Mouse (Mus musculus): ENCODE data around the gene Mrpl27. TPM values are rescaled to one million over a fixed set of nuclear protein-coding genes. Genes with fewer than 3 reads are reported as not detected.
"Not testable (repeated sequence)": the region's sequence is repeated elsewhere in the genome, so short reads cannot be mapped to it uniquely, and the experiment has no call there.

Mrpl27 gene
- polyA plus RNA-seq, 1 experiment from 2014 or later, result 134 TPM

DNA sequence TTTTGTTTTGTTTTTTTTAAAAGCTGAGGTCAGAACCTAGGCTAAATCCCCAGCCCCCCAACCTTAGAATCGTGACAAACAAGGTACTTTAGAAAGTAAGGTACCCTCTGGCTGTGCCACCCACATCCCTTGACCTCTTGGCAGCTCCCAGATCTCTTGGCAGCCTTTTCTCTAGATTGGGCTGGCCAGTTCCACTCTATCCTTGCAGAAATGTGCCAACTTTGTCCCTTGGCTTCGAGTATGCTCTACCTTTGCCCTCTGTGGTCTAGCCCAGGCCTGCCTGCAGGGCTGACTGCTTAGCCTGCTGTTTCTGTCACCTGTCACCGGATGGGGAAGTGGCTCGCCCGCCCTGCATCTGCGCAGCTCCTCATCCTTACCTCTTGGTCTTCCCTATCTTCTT lies 11.7 kb downstream of the Mrpl27 start:
- DNase-seq (ENCODE audit: low spot score), result no peak

- no peak for DNase-seq (ENCODE audit: low spot score)
These were observed 21.4 kb downstream of the Mrpl27 start for GRCm38 (mm10) chr11:94674984-94675383.

- no peak for DNase-seq (ENCODE audit: low spot score)
These were observed 21.9 kb downstream of the Mrpl27 start for GRCm38 (mm10) chr11:94675446-94675845.

DNA sequence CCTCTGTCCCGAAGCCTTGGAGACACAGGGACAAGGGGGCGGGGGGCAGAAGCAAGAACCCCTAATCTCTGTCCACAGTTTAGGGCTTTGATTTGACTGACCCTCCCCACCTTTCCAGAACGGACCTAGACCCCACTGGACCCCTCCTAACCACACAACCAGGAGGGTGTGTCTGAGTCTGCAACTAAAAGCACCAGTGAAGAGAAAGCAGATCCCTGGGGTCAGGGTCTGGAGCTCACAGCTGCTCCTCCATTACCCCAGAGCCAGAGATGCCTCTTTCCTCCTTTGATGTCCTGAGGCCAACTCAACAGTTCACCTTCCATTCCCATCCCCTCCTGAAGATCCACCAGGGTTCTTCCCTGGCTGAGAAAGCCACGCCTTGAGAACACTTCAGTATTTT lies 22.7 kb downstream of the Mrpl27 start:
- DNase-seq (ENCODE audit: low spot score), result no peak

GRCm38 (mm10) chr11:94676754-94677606 lies 23.4 kb downstream of the Mrpl27 start, which contains the start of gene Xylt2:
Gene Xylt2 (minus strand): TSS chr11:94677515.
- peak; percentile 95 for DNase-seq (ENCODE audit: low spot score)

GRCm38 (mm10) chr11:94677607-94678145 lies 24.1 kb downstream of the Mrpl27 start:
- DNase-seq (ENCODE audit: low spot score), result no peak

- DNase-seq (ENCODE audit: low spot score), result no peak
These were observed 27.1 kb downstream of the Mrpl27 start for GRCm38 (mm10) chr11:94680639-94681038.

- DNase-seq (ENCODE audit: low spot score), result no peak
These were observed 28.1 kb downstream of the Mrpl27 start for GRCm38 (mm10) chr11:94681640-94682039.

DNA sequence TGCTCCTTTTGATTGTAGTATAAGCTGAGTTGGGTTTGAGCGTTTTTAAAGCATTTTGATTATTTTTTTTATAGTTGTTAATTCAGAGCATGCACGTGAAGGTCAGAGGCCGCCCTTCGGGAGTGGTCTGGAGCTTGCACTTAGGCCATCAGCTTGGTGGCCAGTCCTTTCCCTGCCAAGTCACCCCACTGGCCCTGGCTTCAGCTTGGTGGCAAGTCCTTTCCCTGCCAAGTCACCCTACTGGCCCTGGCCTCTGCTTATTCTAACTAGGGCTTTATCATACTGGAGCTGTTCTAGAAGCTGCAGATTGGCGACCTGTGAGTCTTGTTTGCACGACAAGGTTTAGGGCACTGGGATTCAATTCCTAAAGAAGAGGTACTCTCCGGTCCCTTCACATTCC lies 28.9 kb downstream of the Mrpl27 start:
- DNase-seq (ENCODE audit: low spot score), result no peak

DNA sequence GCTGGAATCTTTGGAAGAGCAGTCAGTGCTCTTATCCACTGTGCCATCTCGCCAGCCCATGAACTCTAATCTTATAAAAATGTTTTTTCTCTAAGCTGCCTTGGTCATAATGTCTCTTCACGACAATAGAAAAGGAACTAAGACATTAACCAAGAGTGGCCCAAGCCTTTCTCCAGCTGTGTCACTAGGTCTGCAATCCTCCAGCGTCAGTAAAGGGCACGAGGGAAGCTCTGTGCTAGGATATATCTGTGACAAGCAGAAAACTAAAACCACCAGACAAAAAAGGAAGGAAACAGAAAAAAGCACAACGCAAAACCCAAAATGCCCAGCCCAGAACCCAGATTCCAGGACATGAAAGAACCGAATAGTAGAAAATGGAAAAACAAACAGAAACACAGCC lies 33.6 kb downstream of the Mrpl27 start:
- no peak for DNase-seq (ENCODE audit: low spot score)

DNA sequence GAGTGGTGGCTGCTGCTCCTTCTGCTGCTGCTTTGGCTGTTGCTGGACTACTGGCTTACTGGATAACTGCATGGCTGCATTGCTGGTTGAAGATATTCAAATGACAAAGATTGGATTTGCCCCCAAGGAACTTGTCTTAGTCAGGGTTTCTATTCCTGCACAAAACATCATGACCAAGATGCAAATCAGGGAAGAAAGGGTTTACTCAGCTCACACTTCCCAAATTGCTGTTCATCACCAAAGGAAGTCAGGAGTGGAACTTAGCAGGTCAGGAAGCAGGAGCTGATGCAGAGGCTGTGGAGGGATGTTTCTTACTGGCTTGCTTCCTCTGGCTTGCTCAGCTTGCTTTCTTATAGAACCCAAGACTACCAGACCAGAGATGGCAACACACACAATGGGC lies 38.9 kb downstream of the Mrpl27 start:
- DNase-seq (ENCODE audit: low spot score), result not testable (repeated sequence)

DNA sequence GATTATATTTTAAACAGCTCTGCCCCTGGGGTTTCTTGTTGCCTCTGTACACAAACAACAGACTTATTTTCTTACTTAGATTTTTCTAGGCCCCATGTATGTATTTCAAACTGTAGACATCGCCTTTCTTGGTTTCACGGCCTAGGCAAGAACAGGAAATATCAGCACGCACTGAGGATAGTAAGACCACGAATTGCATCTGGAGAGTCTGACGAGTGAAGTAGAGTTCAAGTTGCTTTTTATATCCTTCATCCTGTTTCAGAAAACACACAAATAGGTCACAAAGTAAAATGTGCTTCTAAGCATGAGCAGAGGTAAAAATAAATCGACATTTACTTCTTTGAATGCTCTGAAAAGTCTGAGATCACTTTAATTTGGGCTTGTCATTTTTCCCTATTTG lies 41.9 kb downstream of the Mrpl27 start:
- peak; percentile 64 for DNase-seq (ENCODE audit: low spot score)

- DNase-seq (ENCODE audit: low spot score), result peak; percentile 43
These were observed 43.6 kb downstream of the Mrpl27 start for GRCm38 (mm10) chr11:94697140-94697539.

- DNase-seq (ENCODE audit: low spot score), result peak; percentile 91
These were observed 44.3 kb downstream of the Mrpl27 start for GRCm38 (mm10) chr11:94697703-94698464.

- no peak for DNase-seq (ENCODE audit: low spot score)
These were observed 45.8 kb downstream of the Mrpl27 start for GRCm38 (mm10) chr11:94699399-94699798.

GRCm38 (mm10) chr11:94701401-94702215 lies 48.0 kb downstream of the Mrpl27 start:
- no peak for DNase-seq (ENCODE audit: low spot score)

DNA sequence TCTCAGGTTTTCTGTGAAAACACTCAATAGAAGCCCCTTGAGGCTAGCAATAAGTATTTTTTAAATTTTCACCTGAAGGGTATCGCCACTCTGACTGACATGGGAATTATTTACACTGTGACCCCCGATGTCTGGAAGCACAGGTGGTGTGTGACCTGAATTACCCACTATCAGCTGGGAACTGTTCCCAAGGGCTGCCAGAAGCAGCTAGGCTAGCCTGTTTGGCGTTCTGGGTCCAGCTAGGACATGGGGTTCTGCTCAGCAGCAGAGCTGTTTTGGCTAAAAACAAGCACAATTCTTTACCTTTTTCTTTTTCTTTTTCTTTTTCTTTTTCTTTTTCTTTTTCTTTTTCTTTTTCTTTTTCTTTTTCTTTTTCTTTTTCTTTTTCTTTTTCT lies 48.6 kb downstream of the Mrpl27 start:
- no peak for DNase-seq (ENCODE audit: low spot score)

- peak; percentile 72 for DNase-seq (ENCODE audit: low spot score)
These were observed 50.5 kb downstream of the Mrpl27 start for GRCm38 (mm10) chr11:94704020-94704419.

- no peak for DNase-seq (ENCODE audit: low spot score)
These were observed 50.9 kb downstream of the Mrpl27 start, which contains the start of gene Gm11541 for GRCm38 (mm10) chr11:94704472-94704871. Gene Gm11541 (minus strand): TSS chr11:94704499.
